Mouse (Mus musculus): ENCODE measurements around the gene Efna5. TPM values are rescaled to one million over a fixed set of nuclear protein-coding genes. Genes with fewer than 3 reads are reported as not detected.

Efna5 gene
- polyA plus RNA-seq, 1 experiment, result 2.5 TPM

DNA sequence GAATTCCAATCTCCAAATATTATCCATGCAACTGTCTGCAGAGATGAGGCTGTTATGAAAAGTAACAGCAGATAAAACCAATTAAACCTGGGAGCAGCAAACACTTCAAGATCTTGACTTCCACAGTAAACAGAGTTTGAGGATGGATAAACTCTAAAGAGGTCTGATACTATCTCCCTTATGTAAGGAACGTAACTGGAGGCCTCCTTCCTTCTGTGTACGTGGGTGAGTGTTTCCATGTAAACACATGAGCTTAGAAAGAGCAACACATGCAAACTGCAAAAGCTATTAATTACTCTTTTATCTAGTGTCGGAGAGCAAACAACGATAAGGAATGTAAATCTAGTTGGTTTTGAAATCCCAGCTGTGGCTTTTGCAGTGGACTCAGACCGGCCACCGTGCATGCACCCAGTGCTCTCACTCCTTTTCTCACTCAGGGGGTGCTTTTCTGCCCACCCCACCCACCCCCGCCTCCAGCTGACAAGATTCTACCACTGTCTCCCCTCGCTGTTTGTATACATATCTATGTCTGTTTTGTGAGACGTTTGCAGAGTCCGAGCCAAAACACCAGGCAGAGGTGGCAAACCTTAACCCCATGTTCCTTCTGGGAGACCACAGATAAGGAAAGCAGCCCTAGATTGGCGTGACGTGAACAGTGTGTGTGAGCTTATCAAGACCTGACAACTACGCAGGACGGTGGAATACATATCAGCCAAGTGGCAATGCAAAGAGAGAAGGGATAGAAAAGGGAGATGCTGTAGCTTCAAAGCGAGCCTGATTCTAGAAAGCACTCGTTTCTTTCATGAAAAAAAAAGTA lies 132.1 kb downstream of the Efna5 start:
- Histone ChIP-seq H3K27ac (ENCODE audit: insufficient read depth, low read depth, low read length) (no peak overlapping the region), H3K4me1 (ENCODE audit: control insufficient read depth, insufficient read depth, low read length) (peaks cover 7% of the 10 kb centered on the region; the same call in 1 of the 2 replicates), H3K36me3 (ENCODE audit: control insufficient read depth, insufficient read depth, low read length) (no peaks in the 10 kb centered on the region), H3K4me3 (ENCODE audit: insufficient read depth, low read depth, low read length) (no peak overlapping the region), H3K27me3 (replicated peaks; ENCODE audit: control insufficient read depth, insufficient read depth, low read length) (no peaks in the 10 kb centered on the region; the same call in 1 of the 2 replicates)
- 49% methylated on average over 16 of the region's 16 CpGs for WGBS
- DNase-seq, result no peak
- TF ChIP-seq POLR2A (IDR thresholded peaks at IDR 0.05; ENCODE audit: low read depth, low read length) (no peak), CTCF (conservative IDR thresholded peaks at IDR 0.05; ENCODE audit: insufficient read depth, insufficient read length, low read depth, low read length) (no peak)

GRCm38 (mm10) chr17:62747381-62747780 lies 133.7 kb downstream of the Efna5 start:
- Histone ChIP-seq H3K4me1 (ENCODE audit: control insufficient read depth, insufficient read depth, low read length) (peaks cover 7% of the 10 kb centered on the region; the same call in 1 of the 2 replicates), H3K4me3 (ENCODE audit: insufficient read depth, low read depth, low read length) (no peak overlapping the region), H3K36me3 (ENCODE audit: control insufficient read depth, insufficient read depth, low read length) (no peaks in the 10 kb centered on the region), H3K27me3 (replicated peaks; ENCODE audit: control insufficient read depth, insufficient read depth, low read length) (no peaks in the 10 kb centered on the region; the same call in 1 of the 2 replicates), H3K27ac (ENCODE audit: insufficient read depth, low read depth, low read length) (no peak overlapping the region)
- no peak for TF ChIP-seq CTCF (conservative IDR thresholded peaks at IDR 0.05; ENCODE audit: insufficient read depth, insufficient read length, low read depth, low read length)
- TF ChIP-seq POLR2A (IDR thresholded peaks at IDR 0.05; ENCODE audit: low read depth, low read length), result no peak
- 47% methylated on average over 8 of the region's 8 CpGs for WGBS
- no peak for DNase-seq

DNA sequence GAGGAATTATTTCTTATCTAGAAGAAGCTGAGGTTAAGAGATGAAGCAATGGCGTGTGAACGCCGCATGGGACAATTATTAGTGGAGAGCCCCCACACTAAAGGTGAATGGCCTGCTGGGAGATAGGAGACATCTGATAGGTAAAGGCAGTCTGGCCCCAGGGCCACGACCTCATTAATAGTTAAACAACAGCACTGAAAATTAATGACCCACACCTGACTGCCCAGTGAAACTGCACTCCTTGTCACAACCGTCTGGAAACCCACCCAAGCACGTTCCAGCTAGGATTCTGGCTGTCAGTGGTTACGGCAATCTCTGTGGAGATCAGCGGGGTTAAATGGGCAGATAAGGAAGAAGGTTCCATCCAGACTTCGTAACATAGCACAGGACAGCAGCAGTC lies 134.3 kb downstream of the Efna5 start:
- H3K4me3 ChIP-seq (ENCODE audit: insufficient read depth, low read depth, low read length), result no peak overlapping the region
- WGBS, result 40% methylated on average over 9 of the region's 9 CpGs
- H3K4me1 ChIP-seq (ENCODE audit: control insufficient read depth, insufficient read depth, low read length), result peaks cover 7% of the 10 kb centered on the region; the same call in 1 of the 2 replicates
- TF ChIP-seq POLR2A (IDR thresholded peaks at IDR 0.05; ENCODE audit: low read depth, low read length) (no peak), CTCF (conservative IDR thresholded peaks at IDR 0.05; ENCODE audit: insufficient read depth, insufficient read length, low read depth, low read length) (no peak)
- DNase-seq, result no peak
- H3K36me3 ChIP-seq (ENCODE audit: control insufficient read depth, insufficient read depth, low read length), result no peaks in the 10 kb centered on the region
- no peak overlapping the region for H3K27ac ChIP-seq (ENCODE audit: insufficient read depth, low read depth, low read length)
- no peaks in the 10 kb centered on the region; the same call in 1 of the 2 replicates for H3K27me3 ChIP-seq (replicated peaks; ENCODE audit: control insufficient read depth, insufficient read depth, low read length)

DNA sequence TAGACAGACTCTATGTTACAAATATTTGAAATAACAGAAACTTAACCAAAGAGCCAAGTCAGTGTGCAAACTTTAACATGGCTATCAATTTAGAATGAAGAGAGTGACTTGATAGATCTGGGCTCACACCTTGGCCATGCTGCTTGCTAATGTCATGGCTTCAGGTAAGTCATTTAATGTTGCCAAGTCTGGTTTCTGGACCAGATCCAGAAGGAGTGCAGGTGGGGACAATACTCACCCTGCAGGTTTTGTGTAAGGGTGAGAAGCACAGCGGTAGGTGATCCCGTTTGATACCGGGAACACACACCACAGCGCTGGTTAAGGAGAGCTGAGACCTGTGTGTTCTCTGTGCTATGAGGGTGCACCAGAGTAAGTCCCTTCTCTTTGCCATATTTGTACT lies 135.8 kb downstream of the Efna5 start:
- Histone ChIP-seq H3K27ac (ENCODE audit: insufficient read depth, low read depth, low read length) (no peak overlapping the region), H3K4me3 (ENCODE audit: insufficient read depth, low read depth, low read length) (no peak overlapping the region), H3K27me3 (replicated peaks; ENCODE audit: control insufficient read depth, insufficient read depth, low read length) (no peaks in the 10 kb centered on the region; the same call in 1 of the 2 replicates), H3K36me3 (ENCODE audit: control insufficient read depth, insufficient read depth, low read length) (no peaks in the 10 kb centered on the region), H3K4me1 (ENCODE audit: control insufficient read depth, insufficient read depth, low read length) (peaks cover 7% of the 10 kb centered on the region; the same call in 1 of the 2 replicates)
- WGBS, result 70% methylated on average over 4 of the region's 4 CpGs
- DNase-seq, result peak; percentile 21
- TF ChIP-seq CTCF (conservative IDR thresholded peaks at IDR 0.05; ENCODE audit: insufficient read depth, insufficient read length, low read depth, low read length) (no peak), POLR2A (IDR thresholded peaks at IDR 0.05; ENCODE audit: low read depth, low read length) (no peak)

GRCm38 (mm10) chr17:62744239-62744638 lies 136.9 kb downstream of the Efna5 start:
- no peaks in the 10 kb centered on the region; the same call in 1 of the 2 replicates for H3K27me3 ChIP-seq (replicated peaks; ENCODE audit: control insufficient read depth, insufficient read depth, low read length)
- H3K4me1 ChIP-seq (ENCODE audit: control insufficient read depth, insufficient read depth, low read length), result peaks cover 7% of the 10 kb centered on the region; the same call in 1 of the 2 replicates
- H3K36me3 ChIP-seq (ENCODE audit: control insufficient read depth, insufficient read depth, low read length), result no peaks in the 10 kb centered on the region
- TF ChIP-seq CTCF (conservative IDR thresholded peaks at IDR 0.05; ENCODE audit: insufficient read depth, insufficient read length, low read depth, low read length), result no peak
- no peak for TF ChIP-seq POLR2A (IDR thresholded peaks at IDR 0.05; ENCODE audit: low read depth, low read length)
- 89% methylated on average over 6 of the region's 6 CpGs for WGBS
- H3K4me3 ChIP-seq (ENCODE audit: insufficient read depth, low read depth, low read length), result no peak overlapping the region
- no peak for DNase-seq
- H3K27ac ChIP-seq (ENCODE audit: insufficient read depth, low read depth, low read length), result no peak overlapping the region

GRCm38 (mm10) chr17:62741702-62742101 lies 139.4 kb downstream of the Efna5 start:
- no peak for DNase-seq
- 50% methylated on average over 5 of the region's 5 CpGs for WGBS
- no peak for TF ChIP-seq POLR2A (IDR thresholded peaks at IDR 0.05; ENCODE audit: low read depth, low read length)
- TF ChIP-seq CTCF (conservative IDR thresholded peaks at IDR 0.05; ENCODE audit: insufficient read depth, insufficient read length, low read depth, low read length), result no peak
- Histone ChIP-seq H3K4me3 (ENCODE audit: insufficient read depth, low read depth, low read length) (no peak overlapping the region), H3K27me3 (replicated peaks; ENCODE audit: control insufficient read depth, insufficient read depth, low read length) (no peaks in the 10 kb centered on the region), H3K27ac (ENCODE audit: insufficient read depth, low read depth, low read length) (no peak overlapping the region), H3K4me1 (ENCODE audit: control insufficient read depth, insufficient read depth, low read length) (no peaks in the 10 kb centered on the region), H3K36me3 (ENCODE audit: control insufficient read depth, insufficient read depth, low read length) (no peaks in the 10 kb centered on the region)

DNA sequence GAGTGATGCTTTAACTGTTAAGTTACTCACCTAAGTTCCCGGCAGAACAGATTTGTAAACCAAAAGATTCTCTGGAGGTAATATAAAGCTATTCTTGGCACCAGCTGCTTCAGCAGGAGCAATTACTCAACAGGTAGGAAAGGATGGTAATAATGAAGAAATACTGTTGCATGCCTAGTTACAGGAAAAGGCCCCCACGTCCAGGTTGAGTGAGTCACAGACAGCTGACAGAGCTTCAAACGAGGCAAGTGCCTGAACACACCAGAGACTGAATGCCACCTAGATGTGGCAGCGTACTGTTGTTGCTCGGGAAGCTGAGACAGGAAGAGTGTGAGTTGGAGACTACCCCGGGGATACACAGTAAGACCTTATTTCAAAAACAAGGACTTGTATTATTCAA lies 140.1 kb downstream of the Efna5 start:
- no peak overlapping the region for H3K4me3 ChIP-seq (ENCODE audit: insufficient read depth, low read depth, low read length)
- no peak for DNase-seq
- WGBS, result 63% methylated on average over 6 of the region's 6 CpGs
- H3K27me3 ChIP-seq (replicated peaks; ENCODE audit: control insufficient read depth, insufficient read depth, low read length), result no peaks in the 10 kb centered on the region
- no peaks in the 10 kb centered on the region for H3K4me1 ChIP-seq (ENCODE audit: control insufficient read depth, insufficient read depth, low read length)
- TF ChIP-seq POLR2A (IDR thresholded peaks at IDR 0.05; ENCODE audit: low read depth, low read length) (no peak), CTCF (conservative IDR thresholded peaks at IDR 0.05; ENCODE audit: insufficient read depth, insufficient read length, low read depth, low read length) (no peak)
- H3K27ac ChIP-seq (ENCODE audit: insufficient read depth, low read depth, low read length), result no peak overlapping the region
- no peaks in the 10 kb centered on the region for H3K36me3 ChIP-seq (ENCODE audit: control insufficient read depth, insufficient read depth, low read length)
